Mouse (Mus musculus): ENCODE results near the gene Pik3r1.

DNA sequence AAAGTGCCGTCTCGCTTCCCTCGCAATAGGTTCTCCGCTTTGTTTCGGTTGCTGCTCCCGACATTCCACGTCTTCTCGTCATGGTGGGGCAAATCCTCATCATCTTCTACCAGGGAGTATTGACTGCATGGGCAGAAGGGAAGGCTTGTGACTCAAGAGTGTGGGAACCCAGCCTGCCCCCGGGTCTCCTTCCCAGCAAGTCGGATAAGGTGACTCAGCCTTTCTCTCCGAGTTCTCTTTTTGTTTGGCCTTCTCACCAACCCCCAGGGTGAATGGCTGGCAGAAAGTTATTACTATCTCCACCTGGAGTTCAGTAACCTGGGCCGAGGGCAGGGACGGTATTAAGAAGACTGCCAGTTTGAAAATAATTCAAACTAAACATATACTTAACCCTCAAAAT lies 81.8 kb downstream of the Pik3r1 start:
- TF ChIP-seq GATA1 (IDR thresholded peaks at IDR 0.05; ENCODE audit: borderline replicate concordance, low read length) (no peak), FLI1 (IDR thresholded peaks at IDR 0.05; ENCODE audit: low read length) (no peak)

Measured in megakaryocyte, embryonic 14.5 days (primary cell).